Mouse (Mus musculus) CH12.LX (cell line): ENCODE data around the gene Sgtb. TPM values are rescaled to one million over a fixed set of nuclear protein-coding genes. Genes with fewer than 3 reads are reported as not detected.

Experiments used
- DNase-seq: peaks from one replicate; pipeline ENCODE4 v3.0.0-alpha.2; 2013; ENCODE audit errors: extremely low read depth
- H3K27ac ChIP-seq: 2 replicates; pipeline ENCODE4 v1.5.1; 2012; ENCODE audit warnings: low read depth, mild to moderate bottlenecking, control low read depth, moderate library complexity; ENCODE audit not compliant: insufficient read depth
- H3K27me3 ChIP-seq: replicated peaks from 2 replicates; pipeline ENCODE3; 2012; ENCODE audit warnings: inconsistent platforms
- H3K36me3 ChIP-seq, 2 experiments: replicated peaks in 1 of 2; 2 replicates each; pipeline versions ENCODE3 to v1.6.1; 2012; ENCODE audit warnings: inconsistent platforms in 1 of 2, low read length in 1 of 2, mild to moderate bottlenecking in 1 of 2, mixed read lengths in 1 of 2, moderate library complexity in 1 of 2; ENCODE audit not compliant: control insufficient read depth in 1 of 2, insufficient read depth in 1 of 2
- H3K4me1 ChIP-seq, 2 experiments: 2 replicates each; pipeline ENCODE4 v1.6.1; 2012; ENCODE audit warnings: inconsistent platforms in 1 of 2, moderate library complexity in 1 of 2; ENCODE audit not compliant: insufficient read depth in 2 of 2, control insufficient read depth in 1 of 2
- H3K4me2 ChIP-seq: 2 replicates; pipeline ENCODE4 v1.6.1; 2012; ENCODE audit warnings: low read depth, mild to moderate bottlenecking, control low read depth; ENCODE audit not compliant: poor library complexity, insufficient read depth, severe bottlenecking
- H3K4me3 ChIP-seq, 3 experiments: fragments of 150-350 bp in 1 of 3; sonication (generic) in 1 of 3; replicated peaks in 1 of 3; 2 replicates each; pipeline versions ENCODE3 to v1.5.1; 2011 to 2012; ENCODE audit warnings: low read depth in 2 of 3, low read length in 2 of 3, mild to moderate bottlenecking in 2 of 3, moderate library complexity in 2 of 3, control low read depth in 1 of 3, improper control_type of control experiment in 1 of 3, inconsistent platforms in 1 of 3, mixed read lengths in 1 of 3; ENCODE audit not compliant: poor library complexity in 1 of 3
- H3K79me2 ChIP-seq: replicated peaks from 2 replicates; pipeline ENCODE4 v1.6.1; 2012; ENCODE audit warnings: mild to moderate bottlenecking, moderate library complexity; ENCODE audit not compliant: control insufficient read depth, poor library complexity, insufficient read depth, severe bottlenecking; ENCODE audit errors: extremely low read depth
- H3K9ac ChIP-seq: 2 replicates; pipeline ENCODE4 v1.6.1; 2012; ENCODE audit warnings: low read depth, mild to moderate bottlenecking, control low read depth, moderate library complexity; ENCODE audit not compliant: insufficient read depth
- H3K9me3 ChIP-seq: replicated peaks from 2 replicates; pipeline ENCODE3; 2012; ENCODE audit warnings: low read length, inconsistent platforms, mixed read lengths
- CHD1 ChIP-seq: IDR thresholded peaks from 2 replicates; pipeline ENCODE4 v1.6.1; 2012; ENCODE audit warnings: low read depth, low read length, improper control_type of control experiment, inconsistent platforms
- CHD2 ChIP-seq: IDR thresholded peaks from 2 replicates; pipeline ENCODE4 v1.6.1; 2011; ENCODE audit warnings: low read length, improper control_type of control experiment
- CTCF ChIP-seq, 2 experiments: IDR thresholded peaks in 1 of 2; conservative IDR thresholded peaks in 1 of 2; 2 replicates each; pipeline ENCODE4 v1.5.1; 2011 to 2012; ENCODE audit warnings: low read depth in 2 of 2, low read length in 2 of 2, improper control_type of control experiment in 1 of 2, inconsistent platforms in 1 of 2, mild to moderate bottlenecking in 1 of 2, moderate library complexity in 1 of 2
- E2F4 ChIP-seq: IDR thresholded peaks from 2 replicates; pipeline ENCODE4 v1.6.1; 2011; ENCODE audit warnings: low read depth, low read length, improper control_type of control experiment; ENCODE audit not compliant: insufficient replicate concordance
- EP300 ChIP-seq: IDR thresholded peaks from 2 replicates; pipeline ENCODE4 v1.6.1; 2011; ENCODE audit warnings: low read length, improper control_type of control experiment
- ETS1 ChIP-seq: conservative IDR thresholded peaks from 2 replicates; pipeline ENCODE4 v1.6.1; 2012; ENCODE audit warnings: low read depth, mild to moderate bottlenecking, inconsistent platforms, low read length, improper control_type of control experiment, moderate library complexity
- GABPA ChIP-seq: IDR thresholded peaks from 2 replicates; pipeline ENCODE4 v1.6.1; 2012; ENCODE audit warnings: low read depth, low read length, improper control_type of control experiment, inconsistent platforms; ENCODE audit not compliant: insufficient replicate concordance
- HCFC1 ChIP-seq: IDR thresholded peaks from 2 replicates; pipeline ENCODE4 v1.6.1; 2012; ENCODE audit warnings: low read depth, mild to moderate bottlenecking, inconsistent platforms, low read length, improper control_type of control experiment
- IRF4 ChIP-seq: IDR thresholded peaks from 2 replicates; pipeline ENCODE4 v1.6.1; 2014; ENCODE audit warnings: low read depth, mild to moderate bottlenecking, inconsistent platforms, low read length, improper control_type of control experiment
- JUN ChIP-seq: IDR thresholded peaks from 2 replicates; pipeline ENCODE4 v1.6.1; 2011; ENCODE audit warnings: low read depth, mild to moderate bottlenecking, low read length, improper control_type of control experiment, moderate library complexity; ENCODE audit not compliant: insufficient read depth
- JUND ChIP-seq: conservative IDR thresholded peaks from 2 replicates; pipeline ENCODE4 v1.6.1; 2011; ENCODE audit warnings: low read depth, low read length, improper control_type of control experiment
- MEF2A ChIP-seq: IDR thresholded peaks from 2 replicates; pipeline ENCODE4 v1.6.1; 2014; ENCODE audit warnings: low read depth, mild to moderate bottlenecking, inconsistent platforms, low read length, improper control_type of control experiment, borderline replicate concordance
- MXI1 ChIP-seq: IDR thresholded peaks from 2 replicates; pipeline ENCODE4 v1.6.1; 2011; ENCODE audit warnings: mild to moderate bottlenecking, low read depth, low read length, improper control_type of control experiment
- MYC ChIP-seq: IDR thresholded peaks from 2 replicates; pipeline ENCODE4 v1.6.1; 2011; ENCODE audit warnings: low read depth, mild to moderate bottlenecking, improper control_type of control experiment, low read length
- NRF1 ChIP-seq: IDR thresholded peaks from 2 replicates; pipeline ENCODE4 v1.6.1; 2014; ENCODE audit warnings: low read depth, mild to moderate bottlenecking, inconsistent platforms, low read length, improper control_type of control experiment, moderate library complexity
- PAX5 ChIP-seq: IDR thresholded peaks from 2 replicates; pipeline ENCODE4 v1.6.1; 2012; ENCODE audit warnings: low read length, inconsistent platforms, mixed read lengths
- POLR2A ChIP-seq: IDR thresholded peaks from 2 replicates; pipeline ENCODE4 v1.6.1; 2011; ENCODE audit warnings: low read depth, mild to moderate bottlenecking, improper control_type of control experiment, low read length
- POLR2AphosphoS2 ChIP-seq: IDR thresholded peaks from 2 replicates; pipeline ENCODE4 v1.6.1; 2011; ENCODE audit warnings: low read depth, low read length, improper control_type of control experiment
- SMC3 ChIP-seq: IDR thresholded peaks from 2 replicates; pipeline ENCODE4 v1.6.1; 2011; ENCODE audit warnings: low read depth, low read length, improper control_type of control experiment
- TBP ChIP-seq: conservative IDR thresholded peaks from 2 replicates; pipeline ENCODE4 v1.6.1; 2011; ENCODE audit warnings: low read depth, low read length, improper control_type of control experiment
- TCF12 ChIP-seq: IDR thresholded peaks from 2 replicates; pipeline ENCODE4 v1.6.1; 2014; ENCODE audit warnings: low read depth, mild to moderate bottlenecking, inconsistent platforms, low read length, improper control_type of control experiment
- USF1 ChIP-seq: IDR thresholded peaks from 2 replicates; pipeline ENCODE4 v1.6.1; 2014; ENCODE audit warnings: low read depth, mild to moderate bottlenecking, inconsistent platforms, low read length, improper control_type of control experiment
- USF2 ChIP-seq: conservative IDR thresholded peaks from 2 replicates; pipeline ENCODE4 v1.6.1; 2011; ENCODE audit warnings: low read depth, low read length, improper control_type of control experiment
- ZMIZ1 ChIP-seq: IDR thresholded peaks from 2 replicates; pipeline ENCODE4 v1.6.1; 2012; ENCODE audit warnings: low read depth, mild to moderate bottlenecking, inconsistent platforms, low read length, improper control_type of control experiment
- dilution Hi-C: fragments of 300-500 bp; cut with MboI; formaldehyde crosslinking; loops from 2 replicates; pipeline ENCODE4 v1.14.3; 2020; ENCODE audit warnings: low sequenced_read_pairs; ENCODE audit not compliant: extremely low pct_unique_long_range_greater_than_20kb, extremely low pct_ligation_motif_present
- in situ Hi-C: fragments of 300-500 bp; cut with MboI; formaldehyde crosslinking; loops from 3 replicates; pipeline ENCODE4 v1.14.3; 2019; ENCODE audit warnings: low sequenced_read_pairs, low pct_ligation_motif_present, low pct_unique_long_range_greater_than_20kb, mixed read lengths
- polyA plus RNA-seq: library from polyadenylated mRNA; unstranded; fragments of >175 nt; gene quantifications from 2 replicates; pipeline ENCODE4 v1.2.1, GENCODE M21; 2012; ENCODE audit warnings: low read depth; ENCODE audit not compliant: insufficient read length
- total RNA-seq, 2 experiments: library from RNA; depleted of rRNA; stranded (reverse); fragments of 300-350 nt in 1 of 2; fragments of >200 nt in 1 of 2; gene quantifications; 2 replicates each; pipeline ENCODE4 v1.2.3; 2012 to 2014

Sgtb gene
- total and polyA plus RNA-seq, 3 experiments: 3.1 to 5.0 (median 3.5) TPM

GRCm38 (mm10) chr13:104100416-104100815, 9.1 kb upstream of the Sgtb start:
- H3K27me3 ChIP-seq: no peaks in the 10 kb centered on the region
- H3K9me3 ChIP-seq: peaks cover 7% of the 10 kb centered on the region
- H3K4me1 ChIP-seq: peaks cover 12 to 52% of the 10 kb centered on the region in 2 experiments; a peak in 3 of 4 replicates
- H3K79me2 ChIP-seq: peaks cover 7% of the 10 kb centered on the region
- in situ Hi-C loops: no loop called here
- peaks cover 0 to 43% of the 10 kb centered on the region in 2 experiments for H3K36me3 ChIP-seq
- no peak overlapping the region for H3K9ac ChIP-seq
- no peak overlapping the region for H3K27ac ChIP-seq
- dilution Hi-C loops: no loop called here
- H3K4me3 ChIP-seq: no peak overlapping the region
- no peak for DNase-seq
- H3K4me2 ChIP-seq: no peak overlapping the region
- TF ChIP-seq SMC3 (peak; percentile 14; the same call in 1 of the 2 replicates), POLR2A (no peak), JUN (no peak)

- Histone ChIP-seq H3K27ac (peak overlapping the region; percentile 14; the same call in 1 of the 2 replicates), H3K79me2 (peaks cover 15% of the 10 kb centered on the region), H3K36me3 (peaks cover 0 to 52% of the 10 kb centered on the region in 2 experiments), H3K4me1 (peaks cover 6 to 44% of the 10 kb centered on the region in 2 experiments; a peak in 3 of 4 replicates), H3K27me3 (no peaks in the 10 kb centered on the region), H3K4me2 (no peak overlapping the region), H3K9ac (no peak overlapping the region), H3K4me3 (no peak overlapping the region), H3K9me3 (peaks cover 7% of the 10 kb centered on the region)
- dilution Hi-C loops (no loop called here), in situ Hi-C loops (no loop called here)
- no peak for TF ChIP-seq E2F4
- peak; percentile 55; the same call in 1 of the 2 replicates for TF ChIP-seq JUND
- TF ChIP-seq MYC: no peak
- no peak for TF ChIP-seq IRF4
- no peak for TF ChIP-seq MEF2A
- no peak for TF ChIP-seq ETS1
- no peak for TF ChIP-seq HCFC1
- no peak for TF ChIP-seq PAX5
- no peak for TF ChIP-seq ZMIZ1
- TF ChIP-seq MXI1: no peak
- no peak for TF ChIP-seq POLR2AphosphoS2
- TF ChIP-seq CTCF (conservative IDR thresholded peaks at IDR 0.05 in 1 of 2, IDR thresholded peaks at IDR 0.05 in 1 of 2; ENCODE audit: low read depth in 2 of 2, low read length in 2 of 2): no peak
- peak; percentile 24; the same call in 1 of the 2 replicates for TF ChIP-seq JUN
- TF ChIP-seq CHD1: 0 out of 2 replicates have a peak, but pooled peaks have one; percentile 17
- TF ChIP-seq CHD2: no peak
- no peak for TF ChIP-seq USF1
- TF ChIP-seq NRF1: no peak
- TF ChIP-seq EP300: peak; percentile 21; the same call in 1 of the 2 replicates
- no peak for TF ChIP-seq TBP
- TF ChIP-seq GABPA: no peak
- TF ChIP-seq TCF12: no peak
- no peak for TF ChIP-seq USF2
- TF ChIP-seq POLR2A: no peak
- DNase-seq: no peak
These were observed 7.8 kb upstream of the Sgtb start for GRCm38 (mm10) chr13:104101606-104102235.
